Mouse (Mus musculus): ENCODE results near the gene Crybg3.

The Crybg3 gene

DNA sequence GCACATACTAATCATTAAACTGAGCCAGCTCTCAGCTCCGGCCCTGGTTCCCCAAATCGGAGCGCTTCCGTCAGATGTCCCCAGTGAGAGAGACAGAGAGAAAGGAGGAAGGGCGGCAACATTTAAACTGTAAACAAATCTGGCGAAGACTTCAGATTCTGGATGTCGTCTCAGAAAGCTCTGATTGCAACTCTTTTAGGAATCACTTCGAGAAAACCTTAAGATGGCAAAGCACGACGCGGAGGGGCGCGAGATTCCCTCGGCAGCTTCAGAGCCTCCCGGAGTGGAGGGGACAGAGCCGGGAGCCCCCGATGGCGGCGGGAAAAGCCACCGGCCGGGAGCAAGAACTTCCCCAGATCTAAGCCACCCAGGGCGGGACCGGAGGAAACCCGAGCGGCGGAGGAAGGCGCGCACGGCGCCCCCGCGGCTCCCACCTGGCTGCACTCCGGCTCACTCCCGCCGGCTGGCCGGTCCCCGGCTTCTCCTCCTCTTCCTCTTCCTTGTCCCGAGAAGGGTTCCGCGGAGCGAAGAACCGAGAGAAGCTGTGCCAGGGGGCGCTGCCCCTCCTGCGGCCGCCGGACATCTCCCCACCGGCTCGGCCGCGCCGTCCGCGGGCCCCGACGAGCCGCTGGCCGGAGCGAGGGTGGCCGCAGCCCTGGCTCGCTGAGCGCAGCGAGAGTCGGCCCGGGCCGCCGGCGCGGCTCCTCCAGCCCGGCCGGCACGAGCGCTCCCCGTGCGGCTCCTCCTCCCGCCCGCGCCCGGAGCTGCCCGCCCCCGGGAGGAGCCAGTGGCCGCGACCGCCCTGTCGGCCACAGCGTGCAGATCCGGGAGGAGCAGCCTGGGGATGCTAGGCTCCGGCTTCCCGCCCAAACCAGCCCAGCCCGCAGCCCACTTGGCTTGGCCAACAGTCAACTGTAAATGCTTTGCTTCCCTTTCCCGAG lies at the start of gene Crybg3:
Gene Crybg3, minus strand, starts transcription at position 669 of the 941 bp plus-strand sequence.
- DNase-seq (ENCODE audit: extremely low spot score, low spot score), result peak; percentile 81

DNA sequence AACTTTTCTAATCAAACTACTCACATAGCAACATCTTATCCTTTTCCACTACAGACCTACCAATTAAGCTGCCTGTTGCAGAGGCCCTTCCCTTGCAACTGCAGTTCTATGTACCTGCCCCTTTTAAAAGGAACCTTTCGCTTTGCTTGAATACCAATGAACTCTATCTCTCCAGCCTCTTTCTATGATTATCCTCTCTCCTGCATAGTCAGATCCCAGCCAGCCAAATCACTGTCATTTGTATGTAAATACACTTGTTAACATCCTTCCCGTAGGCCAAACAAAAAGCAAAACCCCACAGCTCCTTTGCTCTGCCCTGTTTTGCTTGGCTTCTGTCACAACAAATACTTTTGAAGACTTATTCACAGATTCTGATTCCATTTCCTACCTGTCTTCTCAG lies 43.0 kb upstream of the Crybg3 start:
- DNase-seq (ENCODE audit: extremely low spot score, low spot score), result no peak

DNA sequence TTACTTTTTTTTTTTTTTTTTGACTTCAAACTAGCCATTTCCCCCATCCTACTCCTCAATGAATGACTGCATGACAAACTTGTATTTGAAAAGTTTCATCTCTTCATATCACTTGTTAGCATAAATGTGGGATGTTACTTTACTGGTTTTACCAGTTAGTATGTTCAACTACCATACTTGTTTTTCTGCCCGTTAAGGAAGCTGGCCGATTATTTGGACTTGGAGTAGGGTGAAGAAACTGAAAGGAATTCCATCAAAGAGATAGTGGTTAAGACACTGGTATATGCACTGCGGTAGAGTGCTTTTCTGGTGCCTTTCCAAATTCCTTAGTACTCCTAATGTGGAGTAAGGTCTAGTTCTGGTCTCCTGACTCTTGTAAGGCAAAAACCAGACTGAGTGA lies 39.2 kb upstream of the Crybg3 start:
- DNase-seq (ENCODE audit: extremely low spot score, low spot score), result no peak

DNA sequence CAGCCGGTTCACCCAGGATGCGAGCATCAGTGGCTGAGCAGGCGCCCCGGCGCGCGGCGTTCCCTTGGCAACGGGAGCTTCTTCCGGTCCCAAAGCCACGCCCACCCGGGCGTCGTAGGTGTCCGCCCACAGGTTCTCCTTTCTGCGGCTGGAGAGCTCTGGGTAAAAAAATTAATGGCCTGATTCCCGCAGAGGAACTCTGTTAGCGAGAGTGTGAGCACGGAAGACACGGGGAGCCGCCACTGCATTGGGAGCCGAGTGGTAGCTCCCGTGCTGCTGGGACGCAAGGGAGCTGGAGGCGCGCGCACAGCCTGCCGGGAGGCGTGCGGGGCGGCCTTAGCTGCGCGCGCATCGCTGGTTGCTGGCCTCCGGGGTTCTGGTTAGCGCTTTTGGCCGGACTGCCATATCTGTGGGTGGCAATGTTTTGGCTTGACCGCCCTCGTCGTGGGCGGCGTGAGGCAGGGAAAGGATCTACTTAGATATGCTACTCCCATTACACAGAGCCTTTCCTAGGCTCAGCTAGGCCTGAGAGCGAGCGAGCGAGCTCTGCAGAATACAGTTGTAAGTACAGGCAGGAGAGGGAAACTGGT lies 38.4 kb upstream of the Crybg3 start, which contains the start of gene Arl6:
Gene Arl6, minus strand, starts transcription at position 290 of the 590 bp plus-strand sequence.
- DNase-seq (ENCODE audit: extremely low spot score, low spot score), result peak; percentile 96

DNA sequence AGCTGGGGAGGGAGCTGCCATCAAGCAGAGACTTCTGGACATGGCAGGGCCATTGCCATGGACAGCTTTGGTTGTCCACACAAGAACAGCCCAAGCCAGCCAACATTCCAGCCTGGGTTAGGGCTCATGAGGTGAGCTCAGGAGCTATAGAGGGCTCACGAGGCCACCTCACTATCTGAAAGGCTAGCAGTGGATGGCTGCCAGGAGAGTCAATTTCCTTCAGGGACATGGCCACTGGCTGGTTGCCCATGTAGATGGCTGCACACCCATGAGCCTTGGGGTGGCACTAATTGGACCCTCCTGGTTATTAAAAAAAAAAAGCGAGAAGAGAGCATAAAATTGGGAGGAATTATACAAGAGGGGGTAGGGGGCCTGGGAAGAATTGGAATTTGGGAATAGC lies 33.8 kb upstream of the Crybg3 start:
- DNase-seq (ENCODE audit: extremely low spot score, low spot score), result no peak

DNA sequence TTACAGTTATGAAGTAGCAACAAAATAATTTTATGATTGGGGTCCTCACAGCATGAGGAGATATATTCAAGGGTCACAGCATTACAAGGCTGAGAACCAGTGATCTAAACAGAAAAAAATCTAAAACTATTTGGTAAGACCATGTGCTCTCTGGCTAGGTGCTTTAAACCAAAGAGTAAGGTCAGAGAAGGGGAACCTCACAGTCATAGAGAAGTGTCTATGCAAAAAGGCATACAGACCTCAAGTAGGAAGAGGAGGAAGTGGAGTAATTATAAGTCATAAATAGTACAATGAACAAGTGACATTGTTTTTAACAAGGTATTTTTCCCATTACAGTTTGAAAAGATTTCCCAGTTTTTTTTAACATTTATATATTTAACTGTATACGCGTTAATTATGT lies 20.8 kb upstream of the Crybg3 start:
- DNase-seq (ENCODE audit: extremely low spot score, low spot score), result no peak

DNA sequence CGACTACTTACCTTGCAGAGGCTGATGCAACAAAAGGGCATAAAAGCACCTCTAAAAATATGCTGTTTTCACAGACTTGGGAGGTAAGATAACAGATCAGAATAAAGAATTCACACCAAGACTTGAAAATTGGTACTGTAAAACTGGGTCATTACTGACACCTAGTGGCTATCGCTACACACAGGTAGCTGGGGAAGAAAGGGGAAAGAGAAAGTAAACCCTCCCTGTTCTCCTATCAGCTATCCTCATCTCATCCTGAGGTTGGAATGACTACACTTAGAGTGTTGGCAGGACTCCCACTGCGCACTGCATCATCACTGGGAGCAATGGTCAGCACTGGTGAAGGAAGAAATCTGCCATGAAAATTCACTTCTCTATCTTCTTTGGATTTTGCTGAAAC lies 16.4 kb upstream of the Crybg3 start:
- no peak for DNase-seq (ENCODE audit: extremely low spot score, low spot score)

DNA sequence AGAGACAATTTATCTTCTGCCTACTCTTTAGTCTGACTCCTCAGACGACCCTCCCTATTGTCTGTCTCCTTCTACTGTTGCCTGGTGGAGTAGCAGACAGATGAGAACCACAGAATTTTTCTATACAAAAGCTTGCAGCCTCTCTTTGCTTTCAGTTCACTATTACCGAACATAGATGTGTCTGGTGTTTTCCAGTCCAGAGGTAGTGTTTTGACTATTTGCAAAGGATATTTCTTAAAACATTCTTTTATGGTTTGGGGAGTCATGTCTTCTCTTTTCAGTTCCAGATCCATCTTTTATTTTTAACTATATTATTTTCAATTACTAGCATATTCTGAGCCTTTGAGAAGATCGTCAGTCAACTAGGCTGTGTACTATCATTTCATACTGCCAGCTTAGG lies 14.9 kb upstream of the Crybg3 start:
- DNase-seq (ENCODE audit: extremely low spot score, low spot score), result no peak

DNA sequence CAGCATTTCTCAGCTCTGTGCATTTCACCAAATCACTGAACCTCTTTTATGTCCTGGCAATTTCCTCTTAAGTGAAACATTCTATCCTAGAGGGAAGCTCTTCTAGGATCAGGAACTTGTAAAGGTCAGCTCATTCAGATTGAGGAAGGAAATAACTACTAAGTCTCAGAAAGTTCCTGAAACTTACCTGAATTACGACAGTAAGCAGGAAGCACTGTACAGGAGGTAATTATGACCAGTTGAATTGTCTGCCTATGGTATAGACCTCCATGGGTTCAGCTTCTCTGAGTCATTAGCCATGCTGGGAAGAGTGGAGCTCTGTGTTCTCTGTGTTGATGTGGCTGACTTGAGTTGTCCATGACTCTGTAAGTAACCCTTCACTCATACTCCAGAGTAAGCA lies 10.0 kb upstream of the Crybg3 start:
- no peak for DNase-seq (ENCODE audit: extremely low spot score, low spot score)

DNA sequence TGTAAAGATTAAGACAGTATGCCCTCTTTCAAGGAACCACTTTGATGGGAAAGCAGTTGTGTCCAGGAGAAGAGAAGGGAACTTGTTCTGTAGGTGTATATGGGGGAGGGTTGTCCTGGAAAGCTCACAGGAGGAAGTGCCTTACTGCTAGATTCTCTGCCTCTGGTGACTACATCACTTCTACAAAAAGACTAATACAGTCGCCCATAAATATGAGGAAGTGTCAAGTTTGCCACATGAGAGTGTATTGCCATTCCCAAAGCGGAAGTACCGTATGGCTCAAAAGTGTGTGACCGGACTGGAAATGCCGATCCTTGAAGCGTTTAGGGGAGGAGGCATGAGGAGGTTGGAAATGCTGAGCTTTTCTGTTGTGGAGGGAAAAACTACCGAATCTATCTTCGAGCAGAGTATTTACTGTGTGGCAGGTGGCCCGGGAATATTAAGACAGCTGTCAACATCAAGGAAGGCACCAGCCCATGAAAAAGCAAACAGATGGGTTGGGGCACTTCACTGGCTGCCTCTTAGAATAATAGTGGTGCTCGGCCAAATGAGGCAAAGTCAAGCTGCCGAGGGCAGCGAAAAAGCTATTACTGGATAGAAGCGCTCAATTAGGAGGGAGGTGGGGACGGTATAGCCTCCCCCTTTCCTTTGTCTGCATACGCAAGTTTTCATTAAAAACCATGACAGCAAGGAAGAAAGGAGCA lies 3.5 kb upstream of the Crybg3 start:
- DNase-seq (ENCODE audit: extremely low spot score, low spot score), result peak; percentile 40

DNA sequence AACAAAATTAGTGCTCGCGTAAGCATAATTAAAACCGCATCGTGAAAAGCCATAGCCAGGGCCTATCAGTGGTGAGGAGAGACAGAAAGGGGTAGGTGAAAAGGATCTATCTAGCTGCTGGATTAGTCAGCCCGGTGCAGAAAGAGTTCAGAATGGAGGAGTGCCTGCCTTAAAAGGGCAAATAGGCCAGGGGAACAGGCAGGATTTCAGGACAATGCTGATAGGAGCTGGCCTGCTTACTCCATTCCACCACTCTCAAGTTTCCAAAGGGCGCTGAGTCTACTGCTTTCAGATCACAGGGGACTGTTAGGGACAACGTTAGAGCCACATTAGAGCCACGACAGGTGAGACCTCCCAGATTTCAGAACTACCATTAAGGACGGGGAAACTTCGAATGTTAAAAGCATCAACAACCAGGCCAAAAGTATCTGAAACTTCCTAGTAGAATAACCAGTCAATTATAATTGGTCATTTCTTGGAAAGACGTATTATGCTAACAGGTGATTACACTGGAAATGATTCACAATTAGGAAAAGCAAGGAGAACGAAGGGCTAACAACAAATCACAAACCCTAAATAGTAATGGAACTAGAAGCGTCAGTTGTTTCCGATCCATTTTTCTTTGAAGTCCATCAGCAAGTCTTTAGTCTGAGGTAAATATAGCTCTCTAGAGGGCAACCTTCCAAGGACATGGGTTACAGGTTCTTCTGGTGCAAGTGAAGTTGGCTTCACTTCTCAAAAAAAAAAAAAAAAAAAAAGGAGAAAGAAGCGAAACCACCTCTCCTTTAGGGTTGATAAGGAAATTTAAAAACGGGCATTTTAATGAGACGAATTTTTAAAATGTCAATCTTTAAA lies 1.1 kb downstream of the Crybg3 start:
- DNase-seq (ENCODE audit: extremely low spot score, low spot score), result peak; percentile 37

DNA sequence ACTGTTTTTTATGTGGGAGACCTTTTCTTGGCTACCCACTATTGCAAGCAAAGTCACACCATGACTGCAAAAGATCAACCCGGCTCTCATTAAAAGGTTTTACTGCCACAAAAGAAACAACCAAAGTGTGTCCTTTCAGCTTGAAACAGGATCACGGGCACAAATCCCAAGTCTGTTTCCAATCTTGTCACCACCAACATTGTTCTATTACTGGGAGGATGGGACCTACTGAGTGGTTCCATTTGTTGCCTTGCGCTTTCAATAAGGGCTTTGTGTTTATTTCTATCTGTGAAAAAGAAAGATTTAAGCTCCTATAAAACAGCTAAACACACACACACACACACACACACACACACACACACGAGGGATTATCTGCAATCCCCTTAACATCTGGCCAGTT lies 1.8 kb downstream of the Crybg3 start:
- no peak for DNase-seq (ENCODE audit: extremely low spot score, low spot score)

DNA sequence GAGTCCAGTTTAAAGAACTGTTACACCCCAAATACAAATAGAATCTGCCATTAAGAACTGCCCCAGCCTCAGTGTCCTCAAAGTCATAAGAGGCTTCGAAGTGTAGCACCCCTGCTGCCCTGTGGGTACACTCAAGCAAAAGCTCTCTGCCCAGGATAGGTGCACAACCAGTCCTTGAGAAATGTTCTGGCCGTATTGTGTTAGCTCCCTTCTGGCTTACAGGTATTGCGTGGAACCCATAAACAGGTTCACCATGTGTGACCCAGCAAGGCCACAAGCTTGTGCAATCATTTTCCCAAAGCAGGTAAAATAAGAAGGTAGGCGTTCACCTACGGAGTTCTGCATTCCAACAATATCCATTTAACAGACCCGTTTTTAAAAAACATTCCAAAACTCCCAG lies 3.5 kb downstream of the Crybg3 start:
- no peak for DNase-seq (ENCODE audit: extremely low spot score, low spot score)

DNA sequence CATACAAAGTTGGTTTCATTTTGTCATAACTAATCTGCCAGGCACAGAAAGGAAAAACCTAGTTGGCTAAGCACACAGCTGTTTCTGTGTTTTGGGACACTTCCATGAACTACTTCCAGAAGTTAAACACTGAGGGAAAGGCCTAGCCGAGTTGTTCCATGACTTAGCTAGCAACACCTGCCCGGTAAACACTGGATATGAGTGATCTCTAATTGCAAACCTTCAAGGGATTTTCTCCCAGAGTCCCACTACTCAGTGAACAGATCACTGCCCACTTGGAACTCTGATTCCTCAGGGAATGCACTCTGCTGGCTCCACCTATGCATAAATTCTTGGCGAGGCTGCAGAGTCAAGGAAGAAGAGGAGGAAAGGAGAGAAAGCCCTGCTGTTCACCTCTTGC lies 6.1 kb downstream of the Crybg3 start:
- DNase-seq (ENCODE audit: extremely low spot score, low spot score), result no peak

DNA sequence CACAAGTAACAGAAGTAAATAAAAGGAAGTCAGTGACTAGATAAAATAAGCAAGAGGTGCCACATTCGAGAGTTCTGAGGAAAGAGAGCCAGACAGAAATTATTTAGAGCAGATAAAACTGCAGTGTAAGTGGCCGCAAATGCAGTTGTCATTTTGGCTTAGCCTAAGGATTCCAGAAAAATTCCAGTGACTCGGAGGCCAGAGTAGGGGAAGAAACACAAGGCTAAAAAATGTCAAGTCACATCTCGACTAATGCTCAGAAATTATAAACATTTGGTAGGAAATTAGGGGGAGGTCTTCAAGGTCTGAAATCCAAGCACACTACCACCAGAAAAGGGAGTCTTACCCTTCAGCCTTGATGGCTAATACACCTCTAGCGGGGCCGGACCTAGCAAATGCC lies 10.0 kb downstream of the Crybg3 start:
- DNase-seq (ENCODE audit: extremely low spot score, low spot score), result no peak

DNA sequence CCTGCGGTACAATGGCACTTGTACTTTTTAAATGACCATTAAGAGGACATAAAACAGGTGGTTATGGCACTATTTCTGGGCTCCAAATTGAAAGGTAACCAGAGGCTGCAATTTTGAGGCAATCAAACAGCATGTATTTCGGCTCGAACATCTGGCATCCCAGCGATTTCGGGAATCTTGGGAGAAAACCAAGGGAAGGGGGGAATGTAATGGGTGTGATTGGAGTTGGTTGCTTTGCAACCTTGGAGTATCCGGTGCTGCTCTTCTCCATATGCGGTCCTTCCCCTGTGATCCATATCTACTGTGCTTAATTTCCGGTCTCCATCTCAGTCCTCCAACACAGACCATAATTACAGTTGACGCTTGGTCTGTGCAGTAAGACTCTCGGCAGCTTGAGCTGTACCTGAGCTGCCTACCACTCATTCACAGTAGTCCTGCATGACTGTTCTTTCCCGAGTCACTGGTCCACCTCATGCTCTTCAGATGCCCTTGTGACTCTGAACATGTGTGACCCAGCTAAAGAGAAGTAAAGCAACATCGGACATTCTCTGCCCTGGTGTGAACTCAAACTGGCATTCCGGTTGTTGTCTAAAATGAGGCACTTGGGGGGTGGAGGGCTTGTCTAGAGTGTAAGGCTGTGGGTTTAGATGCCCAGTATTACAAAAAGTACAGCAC lies 12.3 kb downstream of the Crybg3 start:
- no peak for DNase-seq (ENCODE audit: extremely low spot score, low spot score)

DNA sequence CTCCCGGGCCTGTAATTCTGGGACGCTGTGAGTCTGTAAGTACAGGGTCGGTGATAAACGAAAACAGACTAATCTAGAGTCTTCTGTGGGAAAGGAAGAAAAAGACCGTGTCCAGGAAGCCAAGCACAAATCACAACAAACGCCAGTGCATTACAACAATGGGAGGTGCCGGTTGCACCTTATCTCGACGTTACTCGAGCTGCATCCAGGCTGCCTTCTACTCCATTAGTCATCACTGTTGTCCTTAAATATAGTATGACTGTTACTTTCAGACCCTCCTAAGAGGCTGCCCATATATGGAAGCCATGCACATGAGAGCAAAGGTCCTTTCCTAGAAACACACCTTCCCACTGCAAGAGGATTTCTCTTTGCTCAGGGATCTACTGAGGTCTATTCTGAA lies 13.0 kb downstream of the Crybg3 start:
- DNase-seq (ENCODE audit: extremely low spot score, low spot score), result no peak

DNA sequence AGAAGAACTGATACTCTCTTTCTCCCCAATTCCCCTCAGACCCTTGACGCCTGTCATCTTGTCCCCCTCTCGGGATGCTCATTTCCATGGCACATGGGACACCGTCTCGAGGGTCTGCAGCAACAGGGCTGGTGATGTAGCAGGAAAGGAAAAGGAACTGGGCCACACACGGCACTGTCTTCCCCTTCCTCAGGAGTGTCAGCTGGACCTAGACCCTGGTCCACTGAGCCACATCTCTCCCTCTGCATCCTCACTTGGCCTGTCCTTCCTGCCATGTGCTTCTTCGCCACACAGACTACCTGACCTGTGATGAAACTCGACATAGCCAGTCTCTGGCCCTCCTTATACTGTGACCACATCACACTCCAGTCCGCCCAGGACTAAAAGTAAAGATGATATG lies 13.9 kb downstream of the Crybg3 start:
- no peak for DNase-seq (ENCODE audit: extremely low spot score, low spot score)

DNA sequence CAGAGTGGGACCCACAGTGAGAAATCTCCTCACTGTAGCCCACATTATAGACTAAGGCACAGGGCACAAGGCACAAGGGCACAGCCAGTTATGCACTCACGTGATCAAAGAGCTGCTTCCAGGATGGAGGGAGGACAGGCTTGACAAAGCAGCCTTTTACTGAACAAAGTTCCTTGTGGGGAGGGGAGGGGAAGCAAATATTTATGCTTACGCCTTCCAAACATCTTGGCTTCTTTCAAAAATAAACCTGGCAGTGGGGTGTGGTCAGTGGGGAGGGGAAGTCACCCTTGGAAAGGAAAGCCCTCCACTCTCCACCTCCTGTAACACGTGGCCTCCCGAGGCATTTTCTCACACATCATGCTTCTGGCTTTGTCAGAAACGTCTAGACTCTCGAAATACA lies 14.5 kb downstream of the Crybg3 start:
- no peak for DNase-seq (ENCODE audit: extremely low spot score, low spot score)

DNA sequence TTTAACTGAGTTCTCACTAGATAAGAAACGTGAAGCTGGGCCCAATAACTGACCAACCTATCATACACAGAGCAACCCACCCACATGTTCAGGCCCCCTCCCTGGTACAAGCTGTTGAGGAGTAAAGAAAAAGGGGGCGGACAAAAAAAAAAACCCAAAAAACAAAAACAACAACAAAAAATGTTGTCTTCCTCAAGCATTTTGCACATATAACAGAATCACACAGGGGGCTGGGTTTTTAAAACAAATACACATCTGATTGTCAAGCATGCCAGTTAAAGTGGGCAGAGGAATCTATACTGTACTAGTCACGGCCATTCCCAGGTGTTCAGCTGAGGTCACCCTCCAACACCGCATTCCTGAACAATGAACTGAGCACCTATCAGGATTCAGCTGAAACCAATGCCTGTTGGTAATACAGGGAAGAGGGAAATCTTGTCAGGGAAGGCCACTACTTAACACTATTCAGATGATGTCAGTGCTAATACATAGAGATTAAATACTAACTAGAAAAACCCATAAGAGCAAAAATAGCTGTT lies 15.0 kb downstream of the Crybg3 start:
- no peak for DNase-seq (ENCODE audit: extremely low spot score, low spot score)

Data from neural tube, embryonic 10.5 days (tissue).